Mouse (Mus musculus): ENCODE results near the gene Rom1.
A peak's percentile ranks its signal among the peaks of the same experiment; 100 is the strongest.
"Not testable (repeated sequence)": the region's sequence is repeated elsewhere in the genome, so short reads cannot be mapped to it uniquely, and the experiment has no call there.

The Rom1 gene

GRCm38 (mm10) chr19:8898576-8898975 lies 30.6 kb downstream of the Rom1 start:
- no peak for ATAC-seq (ENCODE audit: insufficient number of reproducible peaks, low FRiP score, low TSS enrichment)

DNA sequence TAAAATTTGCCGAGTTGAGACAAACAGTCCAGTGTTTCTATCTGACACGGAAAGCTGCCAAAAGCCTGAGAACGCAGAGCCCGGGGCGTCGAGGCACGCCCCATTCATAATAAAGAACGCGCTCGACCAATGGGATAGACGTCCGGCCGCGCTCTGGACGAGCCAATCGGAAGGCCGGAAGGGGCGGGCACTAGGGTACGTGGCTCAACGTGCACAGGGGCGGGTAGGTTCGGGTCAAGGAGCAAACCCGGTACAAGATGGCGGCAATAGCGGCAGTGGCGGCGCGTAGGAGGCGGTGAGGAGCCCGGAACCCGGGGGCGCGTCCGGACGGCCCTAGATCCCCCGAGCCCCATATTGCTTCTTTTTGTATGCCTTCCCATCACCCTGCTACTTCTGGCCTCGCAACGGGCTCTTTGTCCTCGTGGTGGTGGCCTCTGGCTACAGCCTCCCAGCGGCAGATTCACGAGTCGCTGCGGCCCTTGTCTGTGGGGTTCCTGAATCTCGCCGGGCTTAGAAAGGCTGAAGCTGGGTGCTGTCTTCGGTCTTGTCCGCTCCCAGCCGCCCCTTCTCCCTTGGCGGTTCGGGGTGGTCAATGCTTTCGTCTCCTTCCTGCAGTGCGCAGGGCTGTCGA lies 31.2 kb downstream of the Rom1 start, which contains the start of gene Ganab:
Ganab (plus strand) TSS at position 207 of the 631 bp plus-strand sequence.
- peak; percentile 97 for ATAC-seq (ENCODE audit: insufficient number of reproducible peaks, low FRiP score, low TSS enrichment)

- peak; percentile 6; the same call in 1 of the 2 replicates for ATAC-seq (ENCODE audit: insufficient number of reproducible peaks, low FRiP score, low TSS enrichment)
Observed at GRCm38 (mm10) chr19:8897211-8897864, 31.8 kb downstream of the Rom1 start.

- not testable (repeated sequence) for ATAC-seq (ENCODE audit: insufficient number of reproducible peaks, low FRiP score, low TSS enrichment)
Observed at GRCm38 (mm10) chr19:8896231-8896630, 32.9 kb downstream of the Rom1 start.

GRCm38 (mm10) chr19:8895397-8895960 lies 33.7 kb downstream of the Rom1 start:
- ATAC-seq (ENCODE audit: insufficient number of reproducible peaks, low FRiP score, low TSS enrichment), result no peak

GRCm38 (mm10) chr19:8892829-8893766 lies 36.1 kb downstream of the Rom1 start, which contains the start of gene Ints5:
Gene Ints5 (plus strand): TSS chr19:8893005.
- peak; percentile 47; the same call in 1 of the 2 replicates for ATAC-seq (ENCODE audit: insufficient number of reproducible peaks, low FRiP score, low TSS enrichment)

DNA sequence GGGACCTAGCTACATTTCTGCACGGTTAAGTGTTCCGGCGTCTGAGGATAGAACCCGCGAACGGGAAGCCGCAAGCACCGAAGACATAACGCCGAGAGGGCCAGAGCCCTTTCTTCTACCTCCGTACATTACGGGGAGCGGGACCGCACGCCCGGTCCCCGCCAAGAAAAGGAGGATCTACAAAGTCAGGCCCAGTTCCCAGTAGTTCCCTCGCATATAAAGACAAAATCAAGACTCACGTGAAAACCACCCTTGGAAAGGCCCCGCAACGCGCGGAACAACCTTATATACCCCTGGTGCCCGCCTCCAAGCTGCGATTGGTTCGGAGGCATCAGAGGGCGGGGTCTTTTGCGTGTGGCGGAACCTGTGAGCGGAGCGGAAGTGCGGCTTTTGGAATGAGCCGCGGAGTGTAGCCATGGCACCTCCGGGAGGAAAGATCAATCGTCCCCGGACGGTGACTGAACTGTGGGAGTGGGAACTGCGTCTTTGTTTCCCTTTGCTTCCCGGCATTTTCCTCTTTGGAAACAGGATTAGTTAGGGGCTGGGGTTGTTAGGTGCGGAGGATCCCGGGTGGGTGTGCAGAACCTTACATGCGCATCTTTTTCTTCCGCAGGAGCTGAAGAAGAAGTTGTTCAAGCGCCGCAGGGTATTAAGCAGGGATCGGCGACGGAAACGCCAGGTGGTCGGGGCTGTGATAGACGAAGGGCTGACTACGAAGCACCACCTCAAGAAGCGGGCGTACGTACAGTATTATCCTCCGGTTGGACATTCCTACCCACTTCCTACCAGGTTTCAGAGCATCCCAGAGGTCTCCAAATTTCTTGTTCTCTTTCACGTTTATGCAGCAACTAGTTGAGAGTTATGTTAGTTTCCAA lies 40.4 kb downstream of the Rom1 start, which contains the start of the genes 1810009A15Rik and Gm49416:
1810009A15Rik (plus strand) TSS at position 343 of the 875 bp plus-strand sequence.
Gm49416 (plus strand) TSS at position 416 of the 875 bp plus-strand sequence.
- ATAC-seq (ENCODE audit: insufficient number of reproducible peaks, low FRiP score, low TSS enrichment), result peak; percentile 94

GRCm38 (mm10) chr19:8887585-8888463 lies 41.3 kb downstream of the Rom1 start:
- no peak for ATAC-seq (ENCODE audit: insufficient number of reproducible peaks, low FRiP score, low TSS enrichment)

DNA sequence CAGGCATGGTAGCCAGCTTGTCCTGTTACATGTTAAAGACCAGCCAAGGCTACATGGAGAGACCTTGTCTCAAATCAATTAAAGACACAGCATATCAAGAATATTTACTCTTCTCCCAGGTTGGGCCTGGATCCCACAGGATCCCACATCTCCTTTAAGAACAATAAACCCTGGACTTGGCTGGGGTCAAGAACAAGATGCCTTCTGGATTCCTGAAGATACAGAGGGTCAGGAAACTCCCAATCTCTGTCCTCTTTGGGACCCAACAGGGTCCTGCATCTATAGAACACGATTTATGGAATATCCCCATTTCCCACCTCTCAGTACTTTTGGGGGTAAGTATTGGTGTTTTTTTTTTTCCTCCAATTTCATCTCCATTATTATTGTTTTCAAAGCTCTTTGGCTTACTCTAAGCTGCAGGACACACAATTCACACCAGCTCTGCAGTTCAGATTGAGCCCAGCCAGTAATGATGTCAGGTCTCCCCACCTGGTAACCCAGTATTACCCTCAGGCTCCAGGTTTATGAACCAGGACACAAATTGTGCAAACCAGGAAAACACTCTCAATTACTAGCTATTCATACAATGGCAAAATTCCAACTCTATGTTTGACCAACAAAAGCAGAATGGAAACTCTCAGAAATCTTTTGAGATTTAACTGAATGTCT lies 42.1 kb downstream of the Rom1 start:
- ATAC-seq (ENCODE audit: insufficient number of reproducible peaks, low FRiP score, low TSS enrichment), result no peak

DNA sequence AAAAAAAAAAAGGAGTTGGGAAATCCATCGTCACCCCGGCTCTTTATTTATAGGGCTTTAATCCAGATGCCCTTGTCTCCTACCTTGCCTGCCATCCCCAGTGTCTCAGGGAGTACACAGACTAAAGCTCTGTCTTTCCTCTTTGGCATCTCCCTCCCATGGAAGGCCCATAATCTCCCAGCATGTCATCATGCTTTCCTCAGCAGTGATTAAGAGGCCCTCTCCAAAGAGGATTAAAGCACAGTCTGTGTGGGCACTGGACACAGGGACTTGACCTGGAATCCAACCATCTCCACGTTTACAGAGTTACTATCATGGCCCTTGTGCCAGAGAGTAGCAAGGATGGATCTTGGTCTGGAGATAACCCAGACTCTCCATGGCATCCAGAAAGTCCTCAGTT lies 45.5 kb downstream of the Rom1 start, which contains the start of the genes Lbhd1 and Gm49403:
Lbhd1 (plus strand) TSS at position 117 of the 400 bp plus-strand sequence.
Gm49403 (plus strand) TSS at position 315 of the 400 bp plus-strand sequence.
- no peak for ATAC-seq (ENCODE audit: insufficient number of reproducible peaks, low FRiP score, low TSS enrichment)

- no peak for ATAC-seq (ENCODE audit: insufficient number of reproducible peaks, low FRiP score, low TSS enrichment)
Observed at GRCm38 (mm10) chr19:8881034-8881392, 48.1 kb downstream of the Rom1 start.

DNA sequence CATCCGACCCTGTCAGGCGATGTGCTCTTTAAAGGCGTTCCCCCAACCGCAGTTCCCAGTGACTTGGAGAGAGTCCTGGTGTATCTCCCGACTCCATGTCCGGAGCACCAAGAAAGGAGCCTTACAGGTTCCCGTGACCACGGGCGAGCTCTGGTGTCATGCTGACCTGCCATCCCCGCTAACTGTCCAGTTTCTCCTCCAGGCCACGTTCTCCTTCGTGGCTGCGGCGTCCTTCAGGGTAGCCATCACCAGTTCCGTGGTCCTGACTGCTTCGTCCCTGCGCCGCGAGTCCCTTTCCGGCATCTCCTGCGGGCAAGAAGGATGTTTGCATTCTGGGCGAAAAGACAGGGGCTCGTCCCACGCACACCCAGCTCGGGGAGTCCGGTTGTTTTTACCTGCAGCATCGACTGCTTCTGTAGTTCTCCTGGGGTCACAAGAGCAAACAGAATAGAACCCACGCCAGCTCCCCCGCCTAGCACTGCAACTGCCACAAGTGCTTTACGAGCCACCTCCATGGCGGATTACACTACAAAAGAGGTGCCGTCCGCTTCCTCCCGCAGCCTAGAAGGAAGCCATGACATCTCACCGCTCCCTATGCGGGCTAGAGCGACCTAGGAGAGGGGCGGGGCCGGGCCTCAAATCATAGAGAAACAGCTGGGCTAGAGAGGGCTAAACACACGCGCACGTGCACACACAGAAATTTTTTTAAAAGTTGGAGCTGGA lies 48.7 kb downstream of the Rom1 start, which contains the start of gene Uqcc3:
Uqcc3 (minus strand) TSS at position 613 of the 723 bp plus-strand sequence.
- peak; percentile 82 for ATAC-seq (ENCODE audit: insufficient number of reproducible peaks, low FRiP score, low TSS enrichment)

Data from cerebellum, adult (tissue).